Mouse (Mus musculus) c-Kit-positive CD71-negative TER-119-negative erythroid progenitor cells, embryonic 14.5 days (primary cell): ENCODE measurements around the gene Ctps.

Source experiments
- DNase-seq: peaks from one replicate; pipeline ENCODE4 v3.0.0-alpha.2; 2013; ENCODE audit warnings: low read depth

Gene Ctps

DNA sequence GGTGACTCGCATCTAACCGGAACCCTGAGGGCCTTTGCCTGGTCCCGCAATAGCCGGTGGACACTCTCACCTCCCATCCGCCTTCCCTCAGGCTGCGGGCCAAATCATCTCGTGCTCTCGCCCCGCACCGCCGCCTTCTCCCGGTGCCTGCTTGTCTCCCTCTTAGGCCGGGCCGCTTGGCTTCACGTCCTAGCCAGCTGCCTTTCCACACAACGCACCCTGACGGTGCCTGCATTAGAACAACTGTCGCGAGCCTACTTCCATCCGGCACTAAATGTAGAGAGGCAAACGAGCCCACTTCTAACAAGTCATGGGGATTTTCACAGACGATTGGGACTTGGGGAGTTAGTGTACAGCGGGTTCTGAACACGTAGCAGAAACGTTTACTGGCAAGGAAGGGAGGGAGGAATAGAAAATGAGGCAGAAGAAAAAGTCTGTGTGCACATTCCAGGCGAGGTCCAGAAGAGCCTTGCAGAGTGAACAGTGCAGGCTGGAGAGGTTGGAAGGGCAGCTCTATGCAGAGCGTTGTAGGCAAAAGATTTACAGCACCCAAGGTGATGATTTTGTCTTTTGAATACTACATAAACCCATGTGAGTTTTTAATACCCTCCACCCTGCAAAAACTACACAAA lies 478 bp upstream of the Ctps start:
- no peak for DNase-seq

GRCm38 (mm10) chr4:120569025-120569424 lies 1.1 kb downstream of the Ctps start:
- DNase-seq, result no peak

DNA sequence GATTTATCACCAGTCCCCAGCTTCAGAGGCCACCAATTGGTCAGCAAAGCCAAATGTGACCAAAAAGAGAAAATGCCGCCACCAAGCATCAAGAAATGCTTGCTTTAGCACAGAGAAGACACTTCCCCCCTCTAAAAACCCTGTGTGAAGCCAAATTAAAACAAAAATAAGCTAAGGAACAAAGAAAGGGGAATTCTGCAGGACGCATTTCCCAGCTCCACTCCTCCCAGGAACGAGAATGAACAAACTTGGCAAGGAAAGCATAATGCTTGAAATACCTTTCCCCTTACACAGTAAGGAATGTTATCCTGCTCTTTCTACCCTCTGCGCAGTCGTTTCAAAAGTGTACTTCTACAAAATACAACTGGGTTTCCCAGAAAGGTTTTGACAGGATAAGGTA lies 2.1 kb downstream of the Ctps start:
- no peak for DNase-seq

- DNase-seq, result no peak
These were observed 4.3 kb downstream of the Ctps start for GRCm38 (mm10) chr4:120565726-120566125.

DNA sequence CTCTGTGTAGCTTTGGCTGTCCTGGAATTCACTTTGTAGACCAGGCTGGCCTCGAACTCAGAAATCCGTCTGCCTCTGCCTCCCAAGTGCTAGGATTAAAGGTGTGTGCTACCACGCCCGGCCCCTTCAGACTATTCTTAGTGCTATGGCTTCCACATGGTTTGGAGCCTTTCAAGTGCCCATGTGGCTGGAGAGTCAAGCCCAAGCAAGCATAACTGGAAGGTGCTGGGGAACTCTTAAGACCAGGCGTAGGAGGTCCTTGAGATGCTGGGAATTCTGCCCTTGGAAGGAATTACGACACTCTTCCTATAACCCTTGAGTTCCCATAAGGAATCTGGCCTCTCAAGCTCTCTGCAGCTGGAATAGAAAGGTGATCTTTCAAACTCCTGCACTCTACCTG lies 13.5 kb downstream of the Ctps start:
- DNase-seq, result no peak

DNA sequence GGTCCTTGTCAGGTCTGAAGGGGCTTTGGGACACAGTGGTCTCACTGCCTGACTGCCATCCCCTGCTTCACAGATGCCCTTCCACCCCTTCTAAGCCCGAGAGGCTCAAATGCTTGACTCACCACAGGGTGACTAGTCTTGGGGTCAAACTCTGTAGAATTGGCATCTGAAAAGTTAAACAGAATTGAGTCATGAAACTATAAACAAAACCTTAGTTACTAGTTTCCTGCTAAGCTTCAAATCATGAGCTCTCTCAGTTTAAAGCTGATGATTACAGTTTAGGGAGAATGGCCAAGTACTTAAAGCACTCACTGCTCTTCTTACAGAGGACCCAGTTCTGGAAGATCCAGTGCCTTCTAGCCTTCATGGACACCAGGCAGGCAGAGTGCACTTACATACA lies 25.2 kb downstream of the Ctps start:
- DNase-seq, result no peak

GRCm38 (mm10) chr4:120538664-120539063 lies 31.4 kb downstream of the Ctps start:
- DNase-seq, result no peak

- no peak for DNase-seq
These were observed 38.1 kb downstream of the Ctps start, which contains the start of gene Slfnl1 for GRCm38 (mm10) chr4:120531986-120532385. Slfnl1 (plus strand) TSS chr4:120532231.

- DNase-seq, result no peak
These were observed 41.9 kb downstream of the Ctps start for GRCm38 (mm10) chr4:120528171-120528570.

DNA sequence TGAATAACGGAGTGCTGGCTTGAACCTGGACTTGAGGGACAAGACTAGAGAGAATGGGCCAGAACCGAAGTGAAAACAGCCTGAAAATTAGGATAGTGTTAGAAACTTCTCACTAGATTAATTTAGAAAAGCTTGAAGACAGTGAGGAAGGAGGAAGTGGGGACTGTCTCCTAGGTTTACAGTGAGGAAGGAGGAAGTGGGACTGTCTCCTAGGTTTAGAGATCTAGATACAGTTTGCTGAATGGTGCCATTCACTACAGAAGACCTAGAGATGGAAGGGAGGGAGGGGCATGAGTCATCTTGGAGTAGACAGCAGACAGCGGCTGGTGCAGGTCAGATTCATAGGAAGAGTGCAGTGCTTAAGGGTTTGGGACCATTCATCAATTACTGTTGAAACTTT lies 47.0 kb downstream of the Ctps start:
- DNase-seq, result peak; percentile 9

DNA sequence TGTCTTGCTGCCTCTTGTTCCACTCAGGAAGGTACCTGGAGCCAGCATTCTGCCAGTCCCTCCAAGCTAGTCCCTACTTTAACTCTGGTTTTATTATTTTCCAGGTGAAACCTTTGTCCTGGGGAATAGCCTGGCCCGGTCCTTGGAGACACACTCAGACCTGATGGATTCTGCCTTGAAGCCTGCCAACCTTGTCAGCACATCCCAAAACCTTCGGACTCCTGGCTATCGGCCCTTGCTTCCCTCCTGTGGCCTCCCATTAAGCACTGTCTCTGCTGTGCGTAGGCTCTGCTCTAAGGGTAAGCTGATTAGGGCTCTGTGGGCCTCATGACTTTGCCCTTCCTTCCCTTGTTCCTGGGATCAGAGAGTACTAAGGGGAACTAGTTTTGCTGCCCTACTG lies 47.7 kb downstream of the Ctps start:
- DNase-seq, result no peak

DNA sequence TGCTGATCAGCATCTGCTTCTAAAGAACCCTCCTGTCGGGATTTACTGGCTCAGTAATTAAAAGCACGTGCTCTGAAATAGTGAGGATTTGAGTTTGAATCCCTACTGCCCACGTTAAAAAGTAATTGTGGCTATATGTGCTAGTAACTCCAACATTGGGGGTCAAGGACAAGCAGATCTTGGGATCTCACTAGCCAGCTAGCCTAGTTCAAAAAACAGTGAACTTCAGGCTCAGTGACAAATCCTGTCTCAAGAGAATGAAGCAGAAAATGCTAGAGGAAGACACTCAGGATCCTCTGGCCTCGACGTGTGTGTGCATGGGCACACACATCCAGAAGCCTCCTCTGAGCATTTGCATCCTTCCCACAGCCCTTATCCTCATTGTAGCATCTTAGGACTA lies 48.3 kb downstream of the Ctps start:
- DNase-seq, result no peak

DNA sequence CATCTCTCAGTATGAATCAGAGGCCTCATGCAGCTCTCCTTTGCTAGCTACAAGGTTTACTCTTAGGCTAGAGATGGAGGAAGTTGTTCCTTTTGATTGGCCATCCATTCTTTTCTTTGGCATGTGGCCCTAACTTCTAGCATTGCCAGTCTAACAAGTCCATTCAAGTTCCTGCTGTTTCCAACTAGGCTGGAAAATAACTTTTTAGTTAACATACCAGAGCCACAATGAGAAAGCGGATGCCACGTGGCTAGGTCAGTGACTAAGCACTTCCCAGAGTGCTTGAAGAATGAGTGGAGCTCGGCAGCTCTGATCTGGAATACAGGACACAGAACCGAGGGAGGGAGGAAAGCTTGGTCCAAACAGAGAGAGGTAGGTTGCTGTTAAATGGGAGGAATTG lies 52.7 kb downstream of the Ctps start:
- no peak for DNase-seq

GRCm38 (mm10) chr4:120516907-120517306 lies 53.2 kb downstream of the Ctps start:
- DNase-seq, result no peak

GRCm38 (mm10) chr4:120516491-120516890 lies 53.6 kb downstream of the Ctps start:
- no peak for DNase-seq

GRCm38 (mm10) chr4:120514366-120514765 lies 55.7 kb downstream of the Ctps start:
- no peak for DNase-seq

GRCm38 (mm10) chr4:120511203-120511602 lies 58.9 kb downstream of the Ctps start:
- DNase-seq, result no peak

DNA sequence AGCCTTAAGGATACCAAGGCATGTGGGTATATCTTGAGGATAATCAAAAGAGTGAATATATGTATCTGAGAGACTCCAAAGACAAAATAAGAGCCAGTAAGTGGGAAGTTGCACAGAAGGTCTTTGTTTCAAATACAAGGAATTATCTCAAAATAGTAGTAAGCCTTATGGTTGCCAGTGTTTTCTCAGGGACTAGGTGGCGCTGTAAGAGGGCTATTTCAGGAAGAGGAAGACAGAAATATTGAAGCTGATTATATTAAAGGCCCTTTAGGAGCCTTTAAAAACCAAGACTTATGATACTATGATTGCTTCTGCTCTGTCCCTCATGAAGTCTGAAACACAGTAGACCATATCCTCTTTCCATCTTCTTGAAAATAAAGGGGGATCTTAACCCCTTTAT lies 63.1 kb downstream of the Ctps start:
- DNase-seq, result no peak
